Comparison of ENCODE assay signal across 24 mouse cellular contexts in genomic region chr9:42331341-42331740, GRCm38 (mm10).
"Had no signal": no experiment of that assay in that cellular context is flagged by ENCODE, and none has a peak within 500 bp of the region (broad histone marks: within the 10 kb centered on the region; RNA-seq: fewer than 3 reads in every experiment).

No protein-coding gene starts in this region.

- H3K9ac ChIP-seq: forebrain, postnatal 0 days; heart, embryonic 13.5 days; heart, embryonic 15.5 days; hindbrain, embryonic 13.5 days; kidney, embryonic 15.5 days; limb, embryonic 13.5 days; limb, embryonic 15.5 days had no signal

- H3K4me3 ChIP-seq: heart, embryonic 13.5 days; heart, embryonic 15.5 days; hindbrain, embryonic 13.5 days; kidney, embryonic 15.5 days; limb, embryonic 13.5 days; limb, embryonic 15.5 days had no signal

- H3K36me3 ChIP-seq: heart, embryonic 13.5 days; heart, embryonic 15.5 days; hindbrain, embryonic 13.5 days; kidney, embryonic 15.5 days; limb, embryonic 13.5 days; limb, embryonic 15.5 days had no signal

- DNase-seq: forebrain, postnatal 0 days; gastrocnemius, postnatal 14 days; gastrocnemius, postnatal 36 days; heart, adult 18-20 months; heart, postnatal 14 days; heart, postnatal 36 days; kidney, adult 11 months; kidney, adult 2 months; kidney, adult 9 months; kidney, postnatal 14 days; kidney, postnatal 36 days; layer of hippocampus, adult 9-11 months; layer of hippocampus, postnatal 36 days; left cerebral cortex, postnatal 4 days had no signal

- ATAC-seq: forebrain, postnatal 0 days; hindbrain, embryonic 16.5 days; intestine, embryonic 16.5 days had no signal

- H3K4me2 ChIP-seq: heart, embryonic 11.5 days; heart, embryonic 13.5 days; heart, embryonic 15.5 days; hindbrain, embryonic 13.5 days; kidney, embryonic 15.5 days; limb, embryonic 13.5 days; limb, embryonic 15.5 days had no signal

- H3K9me3 ChIP-seq: heart, embryonic 13.5 days; heart, embryonic 15.5 days; hindbrain, embryonic 13.5 days; kidney, embryonic 15.5 days; limb, embryonic 13.5 days; limb, embryonic 15.5 days had no signal

- H3K27ac ChIP-seq: heart, embryonic 13.5 days; heart, embryonic 15.5 days; hindbrain, embryonic 13.5 days; kidney, embryonic 15.5 days; kidney, postnatal 0 days; limb, embryonic 13.5 days; limb, embryonic 15.5 days had no signal

- H3K27me3 ChIP-seq: limb, embryonic 15.5 days had no signal

- H3K4me1 ChIP-seq: limb, embryonic 15.5 days had no signal
